Mouse (Mus musculus): Measurements from ENCODE around the gene Gfod2.

DNA sequence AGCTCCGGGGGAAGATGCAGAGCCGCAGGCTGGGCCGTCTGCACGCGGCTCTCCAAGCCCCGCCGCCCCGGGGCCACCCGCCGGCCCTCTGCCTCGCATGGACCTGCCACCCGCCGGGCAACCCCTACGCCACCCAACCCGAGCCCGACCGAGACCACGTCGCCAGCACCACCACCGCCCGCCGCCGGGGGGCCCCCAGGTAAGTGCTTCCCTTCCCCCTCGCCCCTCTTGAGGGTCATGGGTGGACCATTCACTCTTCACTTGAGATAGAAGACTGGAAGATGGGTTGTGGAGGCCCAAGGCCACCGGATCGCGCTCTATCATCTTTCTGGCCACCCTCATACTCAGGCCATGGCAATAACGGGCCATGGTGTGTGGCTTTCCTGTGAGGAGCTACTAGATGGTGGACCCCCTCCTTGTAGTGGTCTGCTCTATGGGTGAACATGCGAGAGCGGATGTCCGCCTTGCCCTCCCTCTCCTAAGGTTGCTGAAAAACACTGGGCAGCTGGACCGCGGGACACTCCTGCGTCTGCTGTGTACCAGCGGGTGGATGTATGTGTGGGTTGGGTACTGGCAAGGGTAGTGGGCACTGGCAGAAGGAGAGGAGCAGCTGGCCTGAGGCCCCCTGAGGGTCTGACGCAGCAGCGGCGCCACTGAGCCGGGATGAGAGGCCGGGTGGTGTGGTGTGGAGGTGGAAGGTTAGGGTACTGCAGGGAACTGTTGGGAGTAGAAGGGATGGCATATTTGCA is 64.2 kb downstream of the Gfod2 start:
- TF ChIP-seq CTCF (IDR thresholded peaks at IDR 0.05; ENCODE audit: low read depth, low read length) (no peak), POLR2A (IDR thresholded peaks at IDR 0.05; ENCODE audit: extremely low read depth, insufficient read depth, low read length) (no peak)
